Mouse (Mus musculus): ENCODE measurements around the gene Get4. TPM values are rescaled to one million over a fixed set of nuclear protein-coding genes. Genes with fewer than 3 reads are reported as not detected.

The Get4 gene
- polyA plus RNA-seq, 1 experiment from 2014 or later: 134 TPM

DNA sequence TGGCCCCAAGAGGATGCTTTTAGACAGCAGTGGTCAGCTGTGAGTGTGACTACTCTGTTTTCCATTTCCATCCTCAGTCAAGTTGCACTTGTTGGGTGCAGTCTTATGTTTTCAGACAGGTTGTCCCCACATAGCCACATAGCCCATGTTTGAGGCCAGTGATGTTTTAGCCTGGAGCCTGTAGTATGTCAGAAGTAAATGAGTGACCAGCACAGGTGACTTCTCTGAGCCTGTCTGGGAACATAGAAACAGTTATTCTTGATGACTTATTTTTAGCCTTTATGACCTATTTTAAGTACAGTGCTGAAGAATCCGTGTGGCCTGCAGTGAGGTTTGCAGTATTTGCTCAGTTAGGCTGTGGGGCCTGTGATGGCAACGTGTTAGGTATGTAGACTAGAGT lies 36.0 kb upstream of the Get4 start:
- ChIA-PET POLR2A (interaction anchor here (1.0 kb wide), 1 partner anchor 12 kb away, joined by 3 read pairs; no protein-coding TSS in a partner anchor), CTCF (interaction anchor here (1.2 kb wide), 1 partner anchor 11 kb away, joined by 4 read pairs; no protein-coding TSS in a partner anchor)
- DNase-seq (ENCODE audit: low read depth, low spot score): no peak
- no peak for TF ChIP-seq CTCF (IDR thresholded peaks at IDR 0.05)
- no peaks in the 10 kb centered on the region for H3K27me3 ChIP-seq
- in situ Hi-C loops (cut with MboI; ENCODE audit: low pct_unique_long_range_greater_than_20kb): no loop called here
- ATAC-seq: no peak

DNA sequence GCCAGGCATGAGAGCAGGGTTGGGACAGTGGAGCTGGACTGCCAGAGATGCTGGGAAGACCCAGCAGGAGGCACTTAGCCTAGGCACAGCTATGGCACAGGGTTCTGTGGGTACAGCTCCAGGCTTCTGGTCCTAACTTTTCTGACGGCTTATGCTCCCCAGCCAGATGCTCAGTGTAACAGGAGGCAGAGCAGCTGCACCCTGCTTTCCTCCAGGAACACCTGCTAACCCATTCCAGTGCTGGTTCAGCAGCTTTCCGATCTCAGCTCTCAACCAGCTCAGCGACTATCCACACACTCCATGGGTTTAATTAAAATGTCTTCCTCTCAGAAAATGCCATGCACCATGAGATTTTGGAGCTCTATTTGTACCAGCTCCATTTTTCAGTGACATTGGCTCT lies 35.4 kb upstream of the Get4 start:
- CTCF ChIA-PET: interaction anchor here (1.0 to 1.2 kb wide), 2 partner anchors 11 to 13 kb away, joined by 3 to 4 read pairs; no protein-coding TSS in a partner anchor

GRCm38 (mm10) chr5:139220006-139220515 lies 32.1 kb upstream of the Get4 start:
- DNase-seq (ENCODE audit: low read depth, low spot score): no peak
- no peak for ATAC-seq
- H3K27me3 ChIP-seq: no peaks in the 10 kb centered on the region
- ChIA-PET CTCF (no interaction called here), POLR2A (no interaction called here)
- TF ChIP-seq CTCF (IDR thresholded peaks at IDR 0.05): no peak
- in situ Hi-C loops (cut with MboI; ENCODE audit: low pct_unique_long_range_greater_than_20kb): no loop called here

More for the DNA sequence above, 35.4 kb upstream of the Get4 start:
- no peak for TF ChIP-seq CTCF (IDR thresholded peaks at IDR 0.05)
- H3K27me3 ChIP-seq: no peaks in the 10 kb centered on the region
- in situ Hi-C loops (cut with MboI; ENCODE audit: low pct_unique_long_range_greater_than_20kb): no loop called here
- ATAC-seq (no peak), DNase-seq (ENCODE audit: low read depth, low spot score) (no peak)
- POLR2A ChIA-PET: interaction anchor here (0.6 to 1.0 kb wide), 2 partner anchors 11 to 43 kb away, joined by 3 to 8 read pairs; no protein-coding TSS in a partner anchor

DNA sequence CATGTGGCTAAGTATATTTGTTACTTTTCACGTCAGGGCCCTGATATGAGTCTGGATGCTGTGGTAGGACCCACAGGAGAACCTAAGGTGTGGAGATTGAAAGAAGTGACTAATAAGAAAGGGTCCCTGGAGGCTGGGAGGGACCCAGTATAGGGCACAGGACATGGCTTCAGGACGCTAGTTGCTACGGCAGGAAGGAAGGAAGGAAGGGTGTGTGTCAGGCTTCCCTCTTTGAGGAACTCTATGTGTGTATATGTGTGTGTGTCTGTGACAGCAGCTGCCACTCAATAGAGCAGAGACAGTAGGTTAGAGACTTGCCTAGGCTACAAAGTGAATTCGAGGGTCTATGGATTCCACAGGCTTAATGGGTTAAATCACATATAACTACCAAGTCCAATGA lies 31.5 kb upstream of the Get4 start:
- no peaks in the 10 kb centered on the region for H3K27me3 ChIP-seq
- CTCF ChIA-PET: interaction anchor here (0.7 to 1.6 kb wide), 2 partner anchors 10 to 34 kb away, joined by 3 to 5 read pairs; no protein-coding TSS in a partner anchor
- no peak for TF ChIP-seq CTCF (IDR thresholded peaks at IDR 0.05)
- POLR2A ChIA-PET: no interaction called here
- ATAC-seq: no peak
- DNase-seq (ENCODE audit: low read depth, low spot score): no peak
- in situ Hi-C loops (cut with MboI; ENCODE audit: low pct_unique_long_range_greater_than_20kb): no loop called here

GRCm38 (mm10) chr5:139223331-139223730 lies 28.8 kb upstream of the Get4 start:
- in situ Hi-C loops (cut with MboI; ENCODE audit: low pct_unique_long_range_greater_than_20kb): no loop called here
- no peaks in the 10 kb centered on the region for H3K27me3 ChIP-seq
- no peak for ATAC-seq
- CTCF ChIA-PET: interaction anchor here (0.9 to 2.7 kb wide), 2 partner anchors 14 to 15 kb away, joined by 3 to 10 read pairs; no protein-coding TSS in a partner anchor
- POLR2A ChIA-PET: interaction anchor here (1.4 kb wide), 1 partner anchor 9 kb away, joined by 4 read pairs; no protein-coding TSS in a partner anchor
- TF ChIP-seq CTCF (IDR thresholded peaks at IDR 0.05): no peak
- DNase-seq (ENCODE audit: low read depth, low spot score): no peak

GRCm38 (mm10) chr5:139227236-139227635 lies 24.9 kb upstream of the Get4 start:
- CTCF ChIA-PET: interaction anchor here (1.2 to 1.6 kb wide), 3 partner anchors 10 to 52 kb away, joined by 3 to 4 read pairs (median 4); no protein-coding TSS in a partner anchor
- in situ Hi-C loops (cut with MboI; ENCODE audit: low pct_unique_long_range_greater_than_20kb): no loop called here
- no peak for ATAC-seq
- TF ChIP-seq CTCF (IDR thresholded peaks at IDR 0.05): no peak
- H3K27me3 ChIP-seq: no peaks in the 10 kb centered on the region
- no peak for DNase-seq (ENCODE audit: low read depth, low spot score)
- POLR2A ChIA-PET: interaction anchor here (0.8 to 1.3 kb wide), 3 partner anchors 11 to 27 kb away, joined by 3 to 6 read pairs (median 3); partner anchors contain the start of gene Sun1

- CTCF ChIA-PET: interaction anchor here (1.2 to 1.6 kb wide), 4 partner anchors 11 to 52 kb away, joined by 3 to 4 read pairs (median 4); no protein-coding TSS in a partner anchor
- in situ Hi-C loops (cut with MboI; ENCODE audit: low pct_unique_long_range_greater_than_20kb): no loop called here
Observed at GRCm38 (mm10) chr5:139227645-139228044, 24.5 kb upstream of the Get4 start.

GRCm38 (mm10) chr5:139228318-139228717 lies 23.8 kb upstream of the Get4 start:
- POLR2A ChIA-PET: interaction anchor here (0.8 kb wide), 2 partner anchors 9 to 12 kb away, joined by 3 read pairs; no protein-coding TSS in a partner anchor
- no peak for TF ChIP-seq CTCF (IDR thresholded peaks at IDR 0.05)
- in situ Hi-C loops (cut with MboI; ENCODE audit: low pct_unique_long_range_greater_than_20kb): no loop called here
- no peaks in the 10 kb centered on the region for H3K27me3 ChIP-seq
- DNase-seq (ENCODE audit: low read depth, low spot score): no peak
- CTCF ChIA-PET: interaction anchor here (1.2 to 1.3 kb wide), 2 partner anchors 10 to 13 kb away, joined by 3 read pairs; no protein-coding TSS in a partner anchor
- ATAC-seq: no peak

More at GRCm38 (mm10) chr5:139227645-139228044, 24.5 kb upstream of the Get4 start:
- POLR2A ChIA-PET: interaction anchor here (0.8 to 1.3 kb wide), 3 partner anchors 10 to 27 kb away, joined by 3 read pairs; partner anchors contain the start of gene Sun1
- no peak for DNase-seq (ENCODE audit: low read depth, low spot score)
- ATAC-seq: no peak
- no peaks in the 10 kb centered on the region for H3K27me3 ChIP-seq
- TF ChIP-seq CTCF (IDR thresholded peaks at IDR 0.05): no peak

GRCm38 (mm10) chr5:139229716-139230115 lies 22.4 kb upstream of the Get4 start:
- ChIA-PET POLR2A (no interaction called here), CTCF (interaction anchor here (1.0 kb wide), 1 partner anchor 13 kb away, joined by 3 read pairs; no protein-coding TSS in a partner anchor)
- ATAC-seq (no peak), DNase-seq (ENCODE audit: low read depth, low spot score) (no peak)
- no peaks in the 10 kb centered on the region for H3K27me3 ChIP-seq
- in situ Hi-C loops (cut with MboI; ENCODE audit: low pct_unique_long_range_greater_than_20kb): no loop called here
- no peak for TF ChIP-seq CTCF (IDR thresholded peaks at IDR 0.05)

DNA sequence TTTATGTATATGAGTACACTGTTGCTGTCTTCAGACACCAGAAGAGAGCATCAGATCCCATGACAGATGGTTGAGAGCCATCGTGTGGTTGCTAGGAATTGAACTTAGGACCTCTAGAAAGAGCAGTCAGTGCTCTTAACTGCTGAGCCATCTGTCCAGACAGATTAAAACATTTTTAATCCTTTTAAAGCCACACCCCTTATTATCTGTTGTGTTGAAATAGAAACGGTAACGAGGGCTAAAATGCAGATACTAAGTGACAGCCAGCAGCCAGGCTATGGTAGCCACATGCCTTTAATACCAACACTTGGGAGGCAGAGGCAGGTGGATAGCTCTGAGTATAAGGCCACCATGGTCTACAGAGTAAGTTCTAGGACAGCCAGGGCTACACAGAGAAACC lies 20.0 kb upstream of the Get4 start:
- in situ Hi-C loops (cut with MboI; ENCODE audit: low pct_unique_long_range_greater_than_20kb): no loop called here
- CTCF ChIA-PET: no interaction called here
- DNase-seq (ENCODE audit: low read depth, low spot score) (no peak), ATAC-seq (no peak)
- no peak for TF ChIP-seq CTCF (IDR thresholded peaks at IDR 0.05)
- H3K27me3 ChIP-seq: no peaks in the 10 kb centered on the region
- POLR2A ChIA-PET: no interaction called here

DNA sequence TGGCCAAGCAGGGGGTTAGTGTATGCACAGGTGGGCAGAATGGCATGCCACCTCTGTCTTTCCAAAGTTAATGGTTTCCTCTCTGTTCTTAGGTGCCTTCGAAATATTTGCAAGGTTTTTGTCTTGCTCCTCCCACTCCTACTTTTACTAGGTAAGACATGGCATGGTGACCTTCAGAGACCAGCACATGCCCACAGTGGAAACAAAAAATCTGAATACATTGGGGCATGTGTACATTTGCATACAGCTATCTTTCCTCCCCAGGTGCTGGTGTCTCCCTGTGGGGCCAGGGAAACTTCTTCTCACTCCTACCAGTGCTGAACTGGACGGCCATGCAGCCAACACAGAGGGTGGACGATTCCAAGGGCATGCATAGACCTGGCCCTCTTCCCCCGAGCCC lies 17.7 kb upstream of the Get4 start:
- TF ChIP-seq CTCF (IDR thresholded peaks at IDR 0.05): no peak
- in situ Hi-C loops (cut with MboI; ENCODE audit: low pct_unique_long_range_greater_than_20kb): no loop called here
- H3K27me3 ChIP-seq: no peaks in the 10 kb centered on the region
- ChIA-PET POLR2A (interaction anchor here (0.6 to 0.9 kb wide), 2 partner anchors 17 to 44 kb away, joined by 3 read pairs; no protein-coding TSS in a partner anchor), CTCF (interaction anchor here (1.1 to 1.6 kb wide), 2 partner anchors 12 to 48 kb away, joined by 3 to 4 read pairs; no protein-coding TSS in a partner anchor)
- ATAC-seq (no peak), DNase-seq (ENCODE audit: low read depth, low spot score) (no peak)
